Mouse (Mus musculus): ENCODE measurements at regions not wholly inside any gene's neighbourhood (a gene's known extent, or its start where the extent isn't known, plus 50 kb on each side); places are given as distances from the start of the nearest gene placed in this dataset.

DNA sequence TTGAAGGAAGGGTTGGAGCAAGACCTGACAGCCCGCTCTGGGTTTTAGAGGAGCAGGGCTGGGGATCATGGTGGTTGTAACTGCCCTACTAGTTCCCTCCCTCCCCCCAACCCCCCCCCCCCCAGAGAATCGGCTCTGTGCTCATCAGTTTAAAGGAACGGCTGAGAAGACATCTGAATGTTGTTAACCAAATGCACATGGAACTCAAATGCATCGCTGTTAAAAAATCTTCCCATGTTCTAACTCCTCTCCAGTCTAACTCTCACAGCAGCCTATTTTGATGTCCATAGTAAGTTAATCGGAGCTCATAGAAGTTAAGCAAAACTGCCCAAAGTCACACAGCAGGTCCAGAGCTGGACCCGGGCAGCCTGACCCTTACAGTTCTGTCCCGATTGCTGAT, 143.1 kb downstream of the Vegfa start:
- DNase-seq = no peak

DNA sequence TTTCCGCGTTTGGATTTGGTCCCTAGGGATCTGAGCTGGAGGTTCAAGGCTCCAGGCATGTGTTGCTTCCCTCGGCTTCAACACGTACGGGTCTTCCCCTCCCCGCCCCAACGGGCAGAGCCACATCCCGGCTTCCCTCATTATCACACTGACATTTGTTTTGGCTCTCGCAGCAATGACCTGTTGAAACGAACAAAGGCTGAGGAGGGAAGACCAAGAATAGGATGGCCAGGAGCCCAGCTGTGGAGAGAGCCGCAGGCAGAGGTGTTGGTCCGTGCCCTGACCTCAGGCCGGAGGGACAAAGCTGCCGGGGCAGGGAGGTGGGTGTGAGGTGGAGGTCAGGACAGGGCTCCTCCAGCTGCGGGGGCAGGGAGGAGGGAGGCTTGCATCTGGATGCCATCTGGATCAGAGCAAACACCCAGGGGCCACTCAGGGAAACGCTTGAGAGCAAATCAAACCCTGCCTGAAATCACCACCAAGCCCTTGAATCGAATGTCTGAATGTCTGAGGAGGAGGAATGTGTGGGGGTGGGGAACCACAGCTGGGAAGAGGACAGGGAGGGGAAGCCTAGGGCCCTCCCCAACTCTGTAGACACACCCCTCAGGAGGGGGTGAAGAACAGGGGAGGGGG, 145.6 kb downstream of the Vegfa start:
- DNase-seq = no peak

DNA sequence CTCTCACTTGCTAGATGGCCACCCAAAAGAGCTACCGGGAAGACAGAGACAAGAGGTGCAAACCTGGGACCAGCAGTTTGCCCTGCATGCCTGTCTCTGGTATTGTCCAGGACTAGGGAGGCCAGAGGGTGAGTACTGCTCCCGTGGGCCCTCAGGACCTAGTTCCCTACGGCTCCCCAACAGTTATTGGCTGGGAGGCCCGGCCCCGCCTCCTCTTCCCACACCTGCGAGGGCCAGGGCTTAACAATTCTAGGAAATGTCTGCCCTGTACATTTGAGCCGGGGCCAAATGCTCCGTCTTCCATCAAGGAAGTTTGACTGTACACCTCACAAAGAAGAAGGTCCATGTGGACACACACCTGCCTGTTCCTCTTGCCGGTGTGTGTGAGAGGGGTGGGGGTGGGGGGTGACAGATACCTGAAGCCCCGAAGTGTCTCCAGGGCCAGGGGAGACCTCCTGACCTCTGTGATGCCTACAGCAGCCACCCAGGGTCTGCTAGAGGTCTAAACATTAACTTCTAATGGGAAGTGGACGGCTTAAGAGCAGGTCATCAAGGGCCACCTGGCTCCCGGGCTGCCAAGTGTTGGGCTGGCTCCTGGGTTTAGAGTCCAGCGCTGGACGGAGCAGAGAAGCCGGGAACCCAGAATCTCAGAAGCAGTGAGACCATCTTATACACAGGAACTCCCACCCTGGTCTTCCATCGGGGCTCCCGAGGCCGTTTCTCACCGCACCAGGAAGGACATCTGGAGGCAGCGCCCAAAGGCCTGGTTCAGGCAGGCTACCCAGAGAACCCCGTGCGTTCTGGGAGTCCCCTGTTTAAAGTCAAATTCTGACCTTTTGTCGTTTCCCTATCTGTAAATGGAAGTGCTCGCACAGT, 146.5 kb downstream of the Vegfa start:
- DNase-seq = no peak

DNA sequence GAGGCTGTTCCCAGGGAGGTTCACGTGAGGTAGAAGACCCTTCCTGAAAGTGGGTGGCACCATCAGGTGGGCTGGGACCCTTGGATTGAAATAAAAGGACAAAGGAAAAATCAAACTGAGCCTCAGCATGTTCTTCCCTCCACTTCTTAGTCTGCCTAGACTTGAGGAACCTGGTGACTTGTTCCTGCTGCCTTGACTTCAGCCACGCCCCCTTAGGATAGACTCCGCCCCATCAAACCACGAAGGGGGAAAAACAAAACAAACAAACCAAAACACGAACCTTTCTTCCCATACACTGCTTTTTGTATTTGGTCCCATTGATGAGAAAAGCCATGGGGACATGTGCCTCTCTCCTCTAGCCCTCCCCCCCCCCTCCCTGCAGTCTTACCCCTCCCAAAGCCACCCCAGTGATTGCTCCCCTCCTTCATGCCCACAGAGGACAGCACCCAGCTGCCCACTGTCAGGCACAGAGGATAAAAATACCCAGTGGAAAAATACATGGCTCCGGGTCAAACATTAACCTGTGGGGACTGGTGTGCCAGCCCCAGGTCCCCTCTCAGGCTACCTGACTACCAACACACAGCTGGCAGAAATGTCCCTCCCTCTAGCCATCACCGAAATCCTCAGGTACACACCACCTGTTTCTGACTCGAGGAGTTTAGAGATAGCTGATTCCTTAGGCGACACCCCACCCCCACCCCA, 148.0 kb downstream of the Vegfa start:
- no peak for DNase-seq

DNA sequence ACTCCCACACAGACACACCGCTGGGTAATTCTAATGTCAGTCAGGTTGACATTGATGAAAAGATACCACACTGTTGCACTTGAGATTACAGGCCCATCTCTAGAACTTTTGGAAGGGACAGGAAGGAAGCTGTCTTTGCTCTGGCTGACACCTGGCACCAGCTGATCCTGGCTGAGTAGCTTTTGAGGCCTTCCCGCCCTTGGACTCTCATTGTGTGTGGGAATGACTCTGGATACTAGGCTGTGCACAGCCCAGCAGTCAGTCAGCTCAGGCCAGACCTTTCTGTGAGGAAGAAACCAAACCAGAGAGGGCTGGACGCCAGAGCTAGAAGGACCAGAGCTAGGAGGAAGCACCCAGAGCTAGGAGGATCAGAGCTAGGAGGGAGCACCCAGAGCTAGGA, 149.0 kb upstream of the 1600014C23Rik start:
- no peak for DNase-seq

DNA sequence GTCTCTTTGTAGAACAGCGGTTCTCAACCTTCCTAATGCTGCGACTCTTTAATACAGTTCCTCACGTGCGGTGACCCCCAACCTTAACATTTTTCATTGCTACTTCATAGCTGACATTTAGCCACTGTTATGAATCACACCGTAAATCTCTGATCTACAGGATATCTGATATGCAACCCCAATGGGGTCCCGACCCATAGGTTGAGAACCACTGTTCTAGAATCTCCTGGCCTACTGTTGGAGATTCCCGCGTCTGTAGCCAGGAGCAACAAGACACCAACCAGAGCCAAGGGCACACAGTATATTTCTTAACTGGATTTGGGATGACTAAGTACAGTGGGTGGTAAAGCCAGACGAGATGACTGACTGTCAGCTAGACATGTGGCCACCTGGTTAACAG, 147.6 kb upstream of the 1600014C23Rik start:
- DNase-seq = no peak

DNA sequence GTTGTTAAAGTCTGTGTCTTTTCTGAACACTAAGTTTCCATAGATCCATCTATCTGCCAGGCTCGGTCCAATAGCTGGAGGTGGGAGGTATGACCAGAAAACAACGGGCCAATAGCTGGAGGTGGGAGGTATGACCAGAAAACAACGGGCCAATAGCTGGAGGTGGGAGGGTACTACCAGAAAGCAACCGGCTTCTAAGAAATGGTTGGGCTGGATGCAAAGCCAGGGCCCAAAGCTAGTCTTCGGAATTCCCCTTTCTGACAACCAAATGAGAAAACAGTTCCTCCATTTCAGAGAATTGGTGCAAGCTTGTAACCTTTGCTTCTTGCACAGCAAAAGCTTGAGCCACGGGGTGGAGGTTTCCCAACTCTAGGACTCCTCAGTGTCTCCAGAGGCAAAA, 147.1 kb upstream of the 1600014C23Rik start:
- DNase-seq = no peak

DNA sequence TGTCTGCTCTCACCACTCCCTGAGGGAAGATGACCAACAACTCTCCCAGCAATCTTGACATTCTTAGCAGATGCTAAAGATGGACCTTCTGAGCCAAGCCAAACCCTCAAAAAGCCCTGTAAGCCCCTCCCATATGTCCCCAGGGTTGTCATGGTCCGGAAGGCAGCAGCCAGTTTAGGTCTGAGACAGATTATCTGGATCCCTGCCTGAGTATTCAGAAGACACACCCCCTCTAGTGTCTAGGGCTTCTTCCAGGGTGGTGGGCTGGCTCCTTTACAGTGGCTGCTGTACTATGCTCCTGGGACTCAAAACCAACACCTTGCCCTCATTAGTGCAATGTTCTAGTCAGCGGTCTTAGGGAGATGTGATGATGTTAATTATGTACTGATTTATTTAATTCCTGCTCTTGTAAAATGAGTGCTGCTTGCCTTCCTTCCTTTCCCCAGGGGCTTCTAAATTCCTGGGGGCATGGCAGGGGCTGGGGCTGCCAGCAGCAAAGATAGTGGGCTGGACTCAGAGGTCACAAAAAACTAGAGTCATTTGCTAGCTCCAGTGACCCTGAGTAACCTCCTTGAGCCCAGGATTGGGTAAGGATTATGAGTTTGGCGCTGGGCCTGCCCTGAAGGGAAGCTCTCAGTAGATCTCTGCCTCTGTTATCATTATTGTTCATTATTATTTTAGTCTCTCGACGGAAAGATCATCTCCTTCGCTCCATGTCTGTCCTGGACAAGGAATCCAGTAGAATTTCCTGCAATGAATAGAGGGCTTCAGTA, 146.0 kb upstream of the 1600014C23Rik start:
- DNase-seq = no peak

DNA sequence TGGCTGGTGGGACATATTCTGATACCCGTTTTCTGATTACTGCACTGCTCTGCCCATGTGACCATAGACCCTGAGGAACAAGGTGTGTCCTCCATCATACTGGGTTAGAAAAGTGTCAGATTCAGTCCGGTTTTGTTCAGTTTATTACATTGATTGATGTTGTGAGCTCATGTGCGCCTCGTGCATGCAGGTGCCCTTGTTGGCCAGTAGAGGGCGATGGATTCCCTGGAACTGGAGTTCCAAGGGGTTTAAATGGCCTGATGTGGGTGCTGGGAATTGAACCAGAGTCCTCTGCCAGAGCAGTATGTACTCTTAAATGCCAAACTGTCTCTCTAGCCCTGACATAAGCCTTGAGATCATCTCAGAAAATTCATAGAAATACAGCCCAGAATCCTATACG, 144.8 kb upstream of the 1600014C23Rik start:
- no peak for DNase-seq

DNA sequence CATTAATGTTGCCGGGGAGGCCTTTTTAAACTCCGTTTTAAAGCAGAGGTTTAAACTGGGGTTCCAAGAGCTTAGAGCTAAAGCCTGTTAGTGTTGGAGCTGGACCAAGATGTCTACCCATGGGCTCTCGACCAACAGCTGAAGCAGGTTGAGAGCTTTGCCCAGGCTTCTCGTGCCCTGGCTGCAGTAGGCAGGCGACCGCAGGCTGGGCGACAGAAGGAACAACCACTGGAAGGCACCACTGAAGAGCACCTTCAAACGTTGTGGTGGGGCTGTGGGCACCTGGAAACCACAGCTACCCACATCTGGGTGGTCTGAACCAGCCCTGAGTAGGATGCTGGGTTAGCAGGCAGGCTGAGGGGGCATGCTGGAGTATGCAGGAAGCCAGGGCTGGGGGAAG, 141.7 kb upstream of the 1600014C23Rik start:
- DNase-seq = no peak

DNA sequence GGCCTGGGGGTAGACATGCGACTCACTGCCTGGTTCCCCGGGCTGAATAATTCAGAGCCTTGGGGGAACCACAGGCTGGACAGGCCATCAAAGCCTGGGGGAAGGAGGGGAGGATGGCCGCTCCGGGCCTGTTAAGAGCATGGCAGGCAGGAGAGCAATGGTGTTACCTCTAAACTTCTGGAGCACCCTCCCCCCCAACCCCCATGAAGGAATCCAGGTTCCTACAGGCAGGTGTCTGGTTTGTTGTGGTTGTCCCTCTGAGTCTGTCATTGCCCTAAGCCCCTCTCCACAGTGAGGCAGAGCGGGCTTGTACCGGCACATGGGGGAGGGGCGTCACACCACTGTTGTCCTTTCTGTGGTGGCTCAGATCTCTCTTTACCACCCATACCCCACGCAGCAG, 140.4 kb upstream of the 1600014C23Rik start:
- no peak for DNase-seq

DNA sequence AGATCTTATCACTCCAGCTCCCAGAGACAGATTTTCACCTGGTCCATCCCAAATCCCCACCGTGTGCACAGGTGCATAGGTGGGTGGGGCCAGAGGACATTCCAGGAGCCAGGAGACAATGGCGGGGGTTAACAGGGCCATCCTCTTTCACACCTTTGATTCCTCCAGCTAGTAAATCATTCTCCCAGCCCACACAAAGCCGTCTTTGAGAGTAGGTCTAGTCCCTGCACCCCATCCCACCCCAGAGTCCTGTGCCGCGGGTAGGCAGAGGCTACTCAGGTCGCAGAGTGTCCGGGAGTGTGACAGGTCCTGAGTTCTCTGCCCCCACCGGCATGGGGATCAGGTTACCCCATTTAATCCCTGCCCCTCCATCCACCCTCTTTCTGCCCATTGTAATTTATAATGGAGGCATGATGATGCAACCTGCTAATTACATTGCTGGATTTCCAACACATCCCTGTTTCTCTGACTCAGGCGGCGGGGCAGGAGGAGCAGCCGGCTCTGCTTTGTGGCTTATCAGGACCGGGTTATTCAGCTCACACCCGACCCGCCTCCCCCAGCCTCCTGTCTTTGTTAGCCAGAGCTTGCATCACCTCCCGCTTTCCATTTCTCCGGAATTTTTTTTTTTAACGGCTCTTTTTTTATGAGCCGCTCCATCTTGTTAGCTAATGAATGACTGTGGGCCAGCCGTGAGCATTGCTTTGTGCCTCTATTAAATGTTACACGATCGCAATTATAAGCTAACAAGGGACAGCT, 139.7 kb upstream of the 1600014C23Rik start:
- no peak for DNase-seq

DNA sequence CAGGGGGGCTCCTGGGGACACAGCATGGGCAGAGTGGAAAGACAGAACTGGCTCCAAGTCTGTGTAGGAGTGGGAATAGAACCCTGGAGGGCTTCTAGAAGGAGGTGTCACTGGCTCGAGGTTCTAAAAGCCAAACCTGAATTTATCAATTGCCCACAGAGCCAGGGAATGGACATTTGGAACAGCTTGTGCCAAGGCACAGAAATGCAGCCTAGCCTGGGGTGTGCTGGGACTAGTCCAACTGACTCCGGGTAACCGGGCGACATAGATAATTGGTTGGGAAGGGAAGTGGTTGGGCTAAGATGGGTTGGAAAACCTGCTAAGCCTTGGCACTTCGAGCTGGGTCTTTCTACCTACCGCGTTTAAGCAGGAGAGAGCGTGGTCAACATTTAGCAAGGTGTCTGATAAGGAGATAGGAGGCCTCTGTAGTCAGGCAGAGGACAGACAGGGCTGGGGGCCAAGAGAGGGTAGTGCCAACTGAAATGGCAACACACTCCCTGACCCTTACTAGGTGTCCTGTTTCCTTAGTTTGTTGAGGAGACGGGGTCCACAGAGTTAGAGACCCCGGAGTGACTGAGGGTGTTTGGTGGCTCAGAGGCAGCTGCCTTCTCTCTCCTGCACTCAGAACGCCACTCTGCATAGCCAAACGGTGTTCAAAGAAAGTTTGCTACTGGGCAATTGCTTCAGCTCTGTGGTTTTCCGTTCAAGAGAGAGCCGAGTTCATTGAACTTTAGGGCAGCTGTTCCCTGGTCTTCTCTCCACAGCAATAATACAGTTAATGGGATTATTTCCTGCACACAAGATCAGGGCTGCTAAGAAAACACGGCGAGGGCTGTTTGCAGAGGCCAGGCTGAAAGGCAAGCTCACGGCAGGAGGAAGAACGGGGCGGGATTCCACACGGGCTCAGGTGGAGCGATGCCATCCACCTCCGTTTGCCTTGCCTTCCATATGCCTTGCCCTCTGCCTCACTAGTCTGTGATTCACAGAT, 138.3 kb upstream of the 1600014C23Rik start:
- DNase-seq = peak; percentile 26

DNA sequence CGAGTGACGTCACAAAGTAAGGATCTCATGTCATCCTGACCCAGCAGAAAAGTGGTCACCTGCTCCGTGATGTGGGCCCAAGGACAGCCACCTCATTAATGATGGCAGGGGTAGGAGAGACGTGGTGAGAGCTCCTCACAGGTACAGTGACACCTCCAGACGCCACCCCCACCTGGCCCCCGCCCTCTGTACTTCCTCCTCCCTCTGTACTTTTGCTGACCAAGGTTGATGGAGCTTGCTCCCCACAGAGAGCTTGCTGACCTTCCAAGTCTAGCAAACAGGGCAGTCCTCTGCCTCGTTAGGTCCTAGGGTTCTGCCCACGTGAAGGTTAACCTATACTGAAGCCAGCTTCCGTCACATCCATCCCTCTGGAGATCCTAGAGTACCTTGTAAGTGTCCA, 137.4 kb upstream of the 1600014C23Rik start:
- no peak for DNase-seq

DNA sequence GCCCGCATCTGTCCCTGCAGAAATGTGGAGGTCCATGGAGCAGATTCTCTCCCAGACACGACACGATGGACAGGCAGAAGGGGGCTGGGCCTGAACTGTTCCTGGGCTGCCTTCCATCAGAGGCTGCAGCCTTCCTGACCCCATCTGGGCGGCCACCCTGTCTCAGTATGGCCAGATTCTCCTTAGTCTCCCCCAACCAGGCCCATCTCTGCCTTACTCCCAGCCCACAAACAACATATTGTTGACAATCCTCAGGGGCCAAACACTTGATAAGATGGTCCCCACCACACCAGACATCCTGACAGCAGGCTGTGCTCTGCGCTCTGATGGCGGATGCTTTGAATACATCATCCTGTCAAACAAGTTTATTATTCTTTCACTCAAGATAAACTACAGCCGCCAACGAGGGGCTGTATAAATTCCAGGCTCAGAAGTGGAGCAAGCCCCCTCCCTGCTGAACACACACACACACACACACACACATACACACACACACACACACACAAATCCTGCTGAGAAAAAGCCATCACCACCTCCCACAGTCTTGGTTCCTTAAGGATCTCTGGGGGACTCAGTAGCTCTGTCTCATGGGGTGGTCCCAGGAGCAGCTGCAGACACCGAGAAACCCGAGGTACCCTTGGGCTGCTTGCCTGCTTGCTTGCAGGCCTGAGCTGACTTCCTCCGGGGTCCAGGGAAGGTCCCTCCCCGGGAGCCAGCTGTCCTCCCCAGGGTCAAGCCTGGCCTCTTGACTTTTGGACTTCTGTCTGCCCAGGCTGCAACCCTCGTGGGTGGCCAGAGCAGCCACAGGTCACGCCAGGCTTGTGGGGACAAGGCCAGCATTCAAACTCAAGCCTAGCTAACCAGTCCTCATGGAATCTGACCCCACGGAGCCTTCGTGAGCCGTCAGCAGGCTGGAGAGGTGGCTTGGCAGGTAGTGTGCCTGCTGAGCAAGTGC, 135.6 kb upstream of the 1600014C23Rik start:
- DNase-seq = no peak

DNA sequence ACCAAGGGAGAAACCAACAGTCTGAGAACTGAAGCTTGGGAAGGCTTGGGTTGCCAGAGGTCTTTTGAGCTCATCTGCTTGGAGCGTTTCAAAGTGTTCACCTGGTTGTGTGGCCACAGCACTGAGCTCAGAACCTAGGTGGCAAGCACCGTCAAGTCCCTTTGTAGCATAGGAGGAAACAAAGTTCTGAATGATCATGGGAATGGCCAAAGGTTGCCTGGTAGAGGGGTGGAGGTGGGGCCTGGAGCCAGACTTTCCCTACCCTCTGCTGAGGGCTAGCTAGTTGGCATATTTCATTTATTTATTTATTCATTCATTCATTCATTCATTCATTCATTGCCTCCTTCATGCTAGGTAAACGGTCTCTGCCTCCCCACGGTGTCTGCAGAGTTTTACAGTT, 134.9 kb upstream of the 1600014C23Rik start:
- DNase-seq = no peak

DNA sequence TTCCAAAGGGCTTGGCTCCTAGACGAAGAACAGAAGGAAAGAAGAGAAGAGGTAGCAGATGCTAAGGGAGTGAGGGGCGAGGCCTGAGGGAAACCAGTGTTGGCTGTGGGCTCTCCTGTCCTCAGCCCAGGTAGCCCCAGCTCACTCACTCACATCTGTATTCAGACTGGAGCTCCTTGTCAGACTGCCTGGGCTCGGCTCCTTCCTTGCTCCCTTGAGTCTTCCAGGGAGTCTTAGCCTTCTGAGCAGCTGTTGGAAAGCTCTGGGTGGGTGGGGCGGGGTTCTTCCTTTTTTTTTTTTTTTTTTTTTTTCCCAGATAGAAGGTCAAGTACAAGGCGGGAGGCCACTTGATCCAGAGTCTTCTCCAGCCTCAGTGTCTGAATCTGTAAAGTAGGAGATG, 134.1 kb upstream of the 1600014C23Rik start:
- DNase-seq = no peak

DNA sequence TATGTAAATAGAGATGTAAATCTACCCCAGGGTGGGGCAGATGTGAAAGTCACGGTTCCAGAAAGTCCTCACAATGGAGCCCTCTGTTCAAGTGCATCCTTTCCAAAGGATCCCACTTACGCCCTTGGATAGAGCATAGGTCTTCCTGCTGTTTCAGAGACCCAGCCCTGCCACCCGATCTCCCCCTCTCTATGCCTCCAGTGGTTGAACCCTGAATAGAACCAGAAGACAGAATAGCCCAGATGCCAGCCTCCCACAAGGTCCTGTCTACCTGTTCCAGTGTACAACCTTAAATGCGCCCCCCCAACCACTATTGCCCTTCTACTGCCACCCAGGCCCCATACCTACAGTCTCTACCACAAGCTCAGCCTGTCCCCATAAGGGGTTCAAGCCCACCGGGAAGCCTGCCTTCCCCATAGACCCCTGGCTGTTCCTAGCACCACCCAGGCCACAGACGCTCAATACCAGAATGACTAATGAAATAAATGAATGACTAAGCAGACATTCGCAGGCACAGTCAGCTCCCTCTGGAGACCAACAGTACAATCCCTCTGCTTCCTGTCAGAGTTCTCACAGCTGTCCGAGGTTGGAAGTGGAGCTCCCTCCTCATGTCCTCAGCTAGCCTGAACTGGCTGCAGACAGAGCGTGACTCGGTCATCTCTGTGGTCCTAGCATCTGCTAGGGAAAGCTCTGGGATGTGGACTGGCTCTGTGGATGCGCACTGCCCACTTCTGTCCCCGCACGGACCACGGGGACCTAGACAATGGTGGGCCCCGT, 133.4 kb upstream of the 1600014C23Rik start:
- no peak for DNase-seq

DNA sequence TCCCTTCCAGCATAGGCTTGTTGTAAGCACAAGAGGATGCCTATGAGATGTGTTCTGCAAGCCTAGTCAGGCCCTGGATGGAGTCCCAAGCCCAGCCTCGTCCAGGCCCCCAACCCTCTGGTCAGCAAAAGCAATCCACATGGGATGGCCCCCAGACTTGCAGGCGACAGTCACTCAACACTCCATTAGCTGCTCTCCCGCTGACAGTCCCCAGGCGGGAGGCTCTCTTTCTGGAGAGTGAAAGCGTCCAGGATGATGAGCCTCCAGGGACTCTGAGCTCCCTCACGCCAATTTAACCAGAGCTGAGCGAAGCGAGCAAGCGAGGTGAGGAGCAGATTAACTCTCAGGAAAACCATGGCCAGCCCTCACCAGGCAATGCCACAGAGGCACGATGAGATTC, 132.7 kb upstream of the 1600014C23Rik start:
- DNase-seq = no peak
